Mouse (Mus musculus): ENCODE results near the gene Zfp942. TPM values are rescaled to one million over a fixed set of nuclear protein-coding genes. Genes with fewer than 3 reads are reported as not detected.
"Not testable (repeated sequence)": the region's sequence is repeated elsewhere in the genome, so short reads cannot be mapped to it uniquely, and the experiment has no call there.

Zfp942 gene
- 19.3 and 22.0 TPM in 2 replicates for polyA plus RNA-seq (2015; fragmentation: Nextera tagmentation; extraction: Ambion mirVana)

DNA sequence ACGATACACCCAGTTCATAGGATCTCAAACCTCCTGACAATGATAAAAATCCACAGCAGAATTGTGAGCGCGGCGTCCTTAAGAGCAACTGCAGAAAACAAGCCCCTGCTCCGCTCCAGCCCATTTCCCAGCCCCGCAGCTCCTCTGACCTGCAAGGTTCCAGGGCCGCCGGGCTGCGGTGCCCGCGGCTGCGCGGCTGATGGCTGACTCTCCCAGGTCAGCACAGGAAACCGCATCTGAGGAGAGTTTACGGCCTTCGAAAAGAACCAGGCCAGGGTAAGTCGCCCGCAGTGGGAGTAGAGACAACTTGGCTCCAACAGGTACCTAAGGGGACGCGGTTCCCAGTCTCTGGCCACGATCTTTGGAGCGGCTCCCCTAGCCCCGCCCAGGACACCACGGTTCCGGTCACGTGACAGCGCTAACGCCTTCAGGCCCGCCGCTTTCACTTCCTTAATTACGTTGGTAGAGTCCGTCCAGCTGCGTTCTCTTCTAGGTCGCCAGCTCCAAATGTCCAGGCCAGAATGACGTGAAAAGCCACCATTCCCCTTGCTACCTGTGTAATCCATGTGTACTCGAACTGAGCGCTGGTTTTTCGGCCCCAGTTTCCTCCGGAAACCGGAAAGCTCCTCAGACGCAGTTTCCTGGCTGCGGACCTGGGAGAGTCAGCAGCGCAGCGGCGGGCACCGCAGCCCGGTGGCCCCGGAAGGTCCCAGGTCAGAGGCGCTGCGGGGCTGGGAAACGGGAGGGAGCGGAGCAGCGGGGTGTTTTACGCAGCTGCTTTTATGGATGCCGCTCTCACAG lies at the start of gene Zfp942, which contains the start of gene Zfp943:
Gene Zfp942 (minus strand): TSS at position 358 of the 801 bp plus-strand sequence.
Gene Zfp943 (plus strand): TSS at position 446 of the 801 bp plus-strand sequence.
- peak within 1 kb of the TSS; percentile 68 for H3K4me2 ChIP-seq (ENCODE audit: low read depth, low read length)
- peak within 1 kb of the TSS; percentile 75 for H3K4me3 ChIP-seq (ENCODE audit: low read length)
- H3K4me1 ChIP-seq (replicated peaks; ENCODE audit: control insufficient read depth, insufficient read depth, low read length); H3K9me3 ChIP-seq (ENCODE audit: control insufficient read depth, low read length); H3K27me3 ChIP-seq (ENCODE audit: control insufficient read depth, insufficient read depth, low read depth, low read length); H3K36me3 ChIP-seq (ENCODE audit: control insufficient read depth, insufficient read depth, low read length): not testable (repeated sequence)
- H3K27ac ChIP-seq (ENCODE audit: low read length), result peak within 1 kb of the TSS; percentile 87
- peak within 1 kb of the TSS; percentile 84 for H3K9ac ChIP-seq (ENCODE audit: low read length)
- ATAC-seq (ENCODE audit: low read depth), result peak; percentile 99
- WGBS, result 0% methylated on average over 40 of the region's 55 CpGs

DNA sequence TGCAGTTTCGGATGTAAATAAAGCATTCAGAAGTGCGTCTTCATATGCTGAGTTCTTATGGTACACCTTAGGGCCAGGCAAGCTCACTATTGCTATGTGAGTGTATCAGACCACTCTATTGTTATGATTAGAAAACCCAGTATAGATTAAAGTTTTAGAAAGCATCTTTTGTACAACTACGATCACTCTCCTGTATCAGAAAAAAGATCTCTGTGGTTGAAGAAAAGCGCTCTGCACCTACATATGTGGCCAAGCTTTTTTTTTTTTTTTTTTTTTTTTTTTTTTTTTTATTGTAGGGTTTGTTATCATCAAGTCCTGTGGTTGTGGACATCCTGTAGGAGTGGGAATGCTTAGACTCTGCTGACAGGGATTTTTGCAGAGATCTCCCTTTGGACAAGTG lies 1.0 kb upstream of the Zfp942 start:
- ATAC-seq (ENCODE audit: low read depth), result no peak
- Histone ChIP-seq H3K27ac (ENCODE audit: low read length) (no peak overlapping the region), H3K9ac (ENCODE audit: low read length) (no peak overlapping the region), H3K36me3 (ENCODE audit: control insufficient read depth, insufficient read depth, low read length) (0 out of 2 replicates have a peak, but pooled peaks cover 3% of the 10 kb centered on the region), H3K9me3 (ENCODE audit: control insufficient read depth, low read length) (no peaks in the 10 kb centered on the region), H3K4me3 (ENCODE audit: low read length) (peak overlapping the region; percentile 41), H3K4me2 (ENCODE audit: low read depth, low read length) (peak overlapping the region; percentile 63), H3K4me1 (replicated peaks; ENCODE audit: control insufficient read depth, insufficient read depth, low read length) (peaks cover 4% of the 10 kb centered on the region; the same call in 1 of the 2 replicates), H3K27me3 (ENCODE audit: control insufficient read depth, insufficient read depth, low read depth, low read length) (no peaks in the 10 kb centered on the region)
- WGBS, result 37% methylated on average over 4 of the region's 4 CpGs

DNA sequence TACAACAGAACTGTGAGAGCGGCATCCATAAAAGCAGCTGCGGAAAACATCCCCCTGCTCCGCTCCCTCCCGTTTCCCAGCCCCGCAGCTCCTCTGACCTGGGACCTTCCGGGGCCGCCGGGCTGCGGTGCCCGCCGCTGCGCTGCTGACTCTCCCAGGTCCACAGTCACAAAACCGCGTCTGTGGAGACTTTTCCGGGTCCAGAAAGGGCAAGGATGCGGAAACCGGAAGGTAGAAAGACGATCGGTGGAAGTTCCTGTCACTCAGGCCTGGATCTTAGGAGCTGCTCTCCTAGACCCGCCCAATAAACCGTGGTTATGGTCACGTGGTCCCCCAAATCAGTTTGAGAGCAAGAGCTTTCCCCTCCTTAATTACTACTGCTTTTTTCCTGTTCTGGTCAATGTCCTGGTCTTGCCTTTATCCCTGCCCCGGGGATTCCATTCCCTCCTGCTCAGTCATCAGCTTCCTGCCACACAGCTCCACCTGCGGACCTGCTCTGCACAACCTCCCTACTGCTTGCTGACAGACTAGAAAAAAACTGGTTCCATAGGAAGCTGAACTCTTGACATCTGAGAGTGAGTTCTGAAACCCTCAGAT lies 52.7 kb downstream of the Zfp942 start, which contains the start of gene Zfp995:
Gene Zfp995 (minus strand): TSS at position 471 of the 597 bp plus-strand sequence.
- H3K36me3 ChIP-seq (ENCODE audit: control insufficient read depth, insufficient read depth, low read length); H3K27ac ChIP-seq (ENCODE audit: low read length); H3K4me1 ChIP-seq (replicated peaks; ENCODE audit: control insufficient read depth, insufficient read depth, low read length); H3K9me3 ChIP-seq (ENCODE audit: control insufficient read depth, low read length); H3K27me3 ChIP-seq (ENCODE audit: control insufficient read depth, insufficient read depth, low read depth, low read length): not testable (repeated sequence)
- WGBS, result under 1% methylated on average over 24 of the region's 24 CpGs
- Histone ChIP-seq H3K4me2 (ENCODE audit: low read depth, low read length) (peak within 1 kb of the TSS; percentile 79), H3K4me3 (ENCODE audit: low read length) (peak within 1 kb of the TSS; percentile 73), H3K9ac (ENCODE audit: low read length) (peak within 1 kb of the TSS; percentile 85)
- ATAC-seq (ENCODE audit: low read depth), result peak; percentile 97

DNA sequence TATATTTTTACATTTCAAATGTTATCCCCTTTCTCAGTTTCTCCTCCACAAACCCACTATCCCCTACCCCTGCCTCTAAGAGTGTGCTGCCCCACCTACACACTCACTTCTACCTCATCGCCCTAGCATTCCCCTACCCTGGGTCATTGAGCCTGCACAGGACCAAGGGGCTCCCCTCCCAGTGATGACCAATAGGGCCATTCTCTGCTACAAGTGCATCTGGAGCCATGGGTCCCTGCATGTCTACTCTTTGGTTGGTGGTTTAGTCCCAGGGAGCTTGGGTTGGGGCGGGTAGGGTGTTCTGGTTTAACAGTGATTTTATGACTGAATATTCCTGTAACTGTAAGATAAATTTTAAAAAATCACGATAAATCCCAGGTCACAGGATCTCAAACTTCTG lies 53.2 kb downstream of the Zfp942 start:
- Histone ChIP-seq H3K27ac (ENCODE audit: low read length) (no peak overlapping the region), H3K36me3 (ENCODE audit: control insufficient read depth, insufficient read depth, low read length) (no peaks in the 10 kb centered on the region), H3K27me3 (ENCODE audit: control insufficient read depth, insufficient read depth, low read depth, low read length) (no peaks in the 10 kb centered on the region), H3K4me1 (replicated peaks; ENCODE audit: control insufficient read depth, insufficient read depth, low read length) (no peaks in the 10 kb centered on the region), H3K9ac (ENCODE audit: low read length) (peak overlapping the region; percentile 85), H3K4me2 (ENCODE audit: low read depth, low read length) (peak overlapping the region; percentile 79), H3K4me3 (ENCODE audit: low read length) (peak overlapping the region; percentile 73), H3K9me3 (ENCODE audit: control insufficient read depth, low read length) (no peaks in the 10 kb centered on the region)
- WGBS, result 5% methylated on average over 3 of the region's 3 CpGs
- peak; percentile 56; the same call in 1 of the 2 replicates for ATAC-seq (ENCODE audit: low read depth)

Other genes with a start within 250 kb of the Zfp942 start
- gene Zfp229, start 231.7 kb downstream of the Zfp942 start, polyA plus RNA-seq (2015; fragmentation: Nextera tagmentation; extraction: Ambion mirVana), result 5.3 and 6.6 TPM in 2 replicates
- 7.3 and 9.0 TPM in 2 replicates for gene Zfp820, start 116.7 kb downstream of the Zfp942 start, polyA plus RNA-seq (2015; fragmentation: Nextera tagmentation; extraction: Ambion mirVana)
- gene Zfp995, start 52.5 kb downstream of the Zfp942 start, polyA plus RNA-seq (2015; fragmentation: Nextera tagmentation; extraction: Ambion mirVana), result 7.0 and 7.3 TPM in 2 replicates
- gene Zfp943, start 88 bp upstream of the Zfp942 start, polyA plus RNA-seq (2015; fragmentation: Nextera tagmentation; extraction: Ambion mirVana), result 15.3 and 17.2 TPM in 2 replicates
- gene Zfp947, start 203.7 kb upstream of the Zfp942 start, polyA plus RNA-seq (2015; fragmentation: Nextera tagmentation; extraction: Ambion mirVana), result 2.4 and 2.6 TPM in 2 replicates